Mouse (Mus musculus) A20 (cell line): Measurements from ENCODE around the gene Gm3045.
A peak's percentile ranks its signal among the peaks of the same experiment; 100 is the strongest.

Experiments
- DNase-seq: peaks from one replicate; pipeline ENCODE4 v3.0.0-alpha.2; 2011; ENCODE audit warnings: low read depth, low spot score

Gm3045 gene

DNA sequence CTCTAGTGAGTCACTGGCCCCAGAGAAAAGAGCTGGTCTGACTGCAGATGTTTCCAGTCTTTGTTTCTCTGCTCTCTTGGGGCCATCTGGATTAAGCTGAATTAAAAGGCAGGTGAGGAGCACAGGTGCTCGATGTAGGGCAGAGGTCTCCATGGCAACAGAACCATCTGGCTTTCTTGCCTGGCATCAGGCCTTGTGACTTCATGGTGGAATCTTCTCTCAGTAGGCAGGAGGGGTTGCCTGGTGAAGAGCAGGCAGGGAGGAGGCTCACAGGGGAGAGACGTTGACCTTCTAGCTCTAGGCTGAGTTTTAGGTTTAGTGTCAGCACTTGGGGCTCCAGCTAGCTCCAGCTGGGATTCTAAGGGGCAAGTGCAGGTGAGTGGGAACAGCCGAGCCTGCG lies at the start of gene Gm3045:
Gene Gm3045, plus strand, starts transcription at position 230 of the 400 bp plus-strand sequence.
- DNase-seq = no peak

DNA sequence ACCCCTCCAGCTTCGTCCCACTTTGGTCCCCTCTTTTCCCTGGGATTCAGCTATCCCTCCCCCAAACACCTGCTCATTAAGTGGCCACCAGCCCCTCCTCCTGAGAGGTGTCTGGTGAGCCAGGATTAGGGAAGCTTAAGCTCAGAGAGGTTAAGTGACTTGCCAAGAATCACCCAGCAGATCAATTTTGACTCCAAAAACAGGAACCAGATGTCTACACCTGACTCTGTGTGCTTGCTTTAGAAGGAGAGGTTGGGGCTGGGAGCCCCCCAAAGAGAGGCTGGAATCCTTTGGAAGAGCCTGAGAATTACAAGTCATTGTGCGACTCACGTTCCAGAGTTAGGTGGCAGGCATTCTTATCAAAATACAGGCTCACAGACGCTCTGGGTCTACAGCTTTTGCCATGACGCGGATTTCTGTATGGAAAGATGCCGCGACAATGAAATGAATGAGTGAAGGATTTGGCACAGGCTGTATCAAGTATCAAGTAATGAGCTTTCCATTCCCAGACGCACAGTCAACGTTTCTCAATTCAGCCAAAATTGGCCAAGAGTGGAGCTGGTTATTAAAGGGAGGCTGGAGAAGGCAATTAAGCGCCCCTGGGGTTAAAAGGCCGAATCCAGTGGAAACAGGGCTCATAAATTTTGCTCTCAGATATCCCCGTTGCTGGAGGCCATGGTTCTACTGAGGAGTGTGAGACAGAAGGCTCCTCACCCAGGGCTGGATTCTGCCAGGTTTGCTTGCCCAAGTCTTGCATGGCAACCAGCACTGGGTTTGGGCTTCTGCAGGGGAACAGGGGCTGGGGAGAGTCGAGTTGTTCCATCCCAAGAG lies 45.3 kb upstream of the Gm3045 start:
- DNase-seq = no peak

DNA sequence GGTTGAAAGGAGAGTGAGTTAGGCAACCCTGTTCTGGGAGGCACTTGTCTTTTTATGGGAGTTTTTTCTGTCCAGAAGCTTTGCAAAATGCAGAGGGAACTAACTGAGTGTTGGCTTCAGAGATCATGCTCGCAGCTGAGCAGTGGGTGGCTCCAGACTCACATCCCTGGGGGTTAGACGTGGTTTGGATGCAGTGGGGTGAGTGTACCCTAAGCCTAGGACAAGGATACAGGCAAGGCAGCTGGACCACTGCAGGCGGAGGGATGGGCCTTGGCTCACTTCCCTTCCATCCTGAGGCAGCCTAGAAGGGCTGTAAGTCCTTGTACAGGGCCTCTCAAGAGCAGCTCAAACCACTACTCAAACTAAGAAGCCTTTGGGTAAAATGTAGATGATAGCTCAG lies 43.0 kb upstream of the Gm3045 start:
- DNase-seq = no peak

DNA sequence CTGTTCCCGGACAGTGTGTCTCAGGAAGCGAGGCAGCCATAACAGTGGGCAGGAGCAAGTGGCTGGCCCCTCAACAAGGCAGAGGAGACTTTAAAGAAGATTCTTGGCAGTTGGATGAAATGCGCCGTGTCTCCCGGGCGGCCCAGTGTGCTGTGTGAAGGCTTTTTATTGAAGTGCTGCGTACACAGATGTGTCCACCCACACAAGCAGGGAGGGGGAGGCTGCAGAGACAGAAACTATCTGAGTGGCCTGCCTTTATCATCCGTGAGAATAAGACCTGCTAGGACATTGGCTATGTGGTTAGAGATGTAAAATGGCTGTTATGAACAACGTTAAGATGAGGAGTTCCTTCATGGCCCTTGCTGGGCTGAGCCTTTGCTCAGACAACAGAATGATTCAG lies 40.0 kb upstream of the Gm3045 start:
- DNase-seq = no peak

DNA sequence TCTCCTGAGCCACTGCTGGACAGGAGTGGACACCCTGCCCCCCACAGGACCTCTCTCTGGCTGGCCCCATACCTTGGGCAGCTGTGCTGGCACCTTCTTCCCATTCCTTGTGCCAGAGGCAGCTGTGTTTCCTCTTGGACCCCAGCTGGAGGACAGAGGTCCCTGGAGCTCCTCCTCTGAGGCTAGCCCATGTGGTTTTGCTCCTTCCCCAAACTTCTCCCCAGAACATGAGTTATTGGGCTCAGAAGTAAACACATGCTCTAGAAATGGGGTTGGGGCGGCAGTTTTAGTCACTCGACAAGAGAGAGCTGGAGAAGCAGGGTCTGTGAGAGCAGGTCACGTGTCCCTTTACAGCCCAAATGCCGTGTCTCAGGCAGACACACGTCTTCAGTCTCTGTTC lies 39.0 kb upstream of the Gm3045 start:
- DNase-seq = no peak

DNA sequence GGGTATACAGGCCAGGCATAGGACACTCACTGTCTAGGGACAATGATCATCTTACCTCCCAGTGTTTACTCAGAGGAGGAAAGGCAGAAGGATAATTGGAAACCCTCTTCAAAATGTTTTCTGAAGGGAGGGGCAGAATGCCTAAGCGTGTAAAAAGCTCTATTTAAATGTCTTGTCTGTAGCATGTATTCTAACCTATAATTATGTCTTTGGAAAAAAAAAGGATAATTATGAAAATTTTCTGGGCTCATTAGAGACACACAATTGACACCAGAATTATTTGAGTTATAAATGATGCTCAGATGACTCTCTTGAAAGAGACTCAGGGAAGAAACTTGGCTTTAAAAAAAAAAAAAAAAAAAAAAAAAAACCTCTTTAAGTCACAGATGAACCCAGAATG lies 38.4 kb upstream of the Gm3045 start:
- no peak for DNase-seq

DNA sequence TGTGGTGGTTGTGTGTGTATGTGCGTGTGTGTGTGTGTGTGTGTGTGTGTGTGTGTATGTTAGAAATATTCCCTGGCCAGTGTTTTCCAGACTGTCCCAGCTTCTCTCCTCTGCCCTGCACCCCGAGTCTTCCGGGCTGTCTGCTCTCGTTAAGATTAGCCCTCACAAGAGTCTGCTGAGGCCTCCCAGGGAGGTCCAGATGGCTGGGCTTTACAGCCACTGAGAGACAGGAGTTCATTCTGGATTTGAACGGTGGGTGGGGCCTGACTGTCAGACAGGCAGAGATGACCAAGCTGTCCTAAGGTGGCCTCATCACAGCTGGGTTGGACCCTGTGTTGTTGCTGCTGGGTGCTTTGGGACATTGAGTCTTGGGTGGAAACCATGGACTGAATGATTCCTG lies 28.8 kb upstream of the Gm3045 start:
- DNase-seq = no peak

DNA sequence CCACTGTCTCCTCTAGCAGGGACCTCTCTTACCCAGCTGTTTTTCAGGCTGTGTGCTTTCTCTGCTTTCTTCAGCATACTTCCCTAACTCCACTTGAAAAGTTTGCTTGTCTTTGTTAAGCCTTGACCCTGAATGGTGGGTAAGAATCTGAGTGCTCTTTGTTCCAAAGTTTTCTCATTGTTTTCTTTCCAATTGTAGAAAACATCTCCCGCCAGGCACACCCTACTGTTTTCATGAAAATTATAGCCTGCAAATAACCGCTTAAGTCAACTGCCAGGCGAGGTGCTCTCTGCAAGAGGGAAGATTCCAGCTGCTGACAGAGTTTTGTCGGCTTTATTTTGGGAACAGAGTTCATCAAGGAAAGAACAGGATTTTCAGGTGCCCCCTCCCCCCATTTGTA lies 25.2 kb upstream of the Gm3045 start:
- DNase-seq = no peak

DNA sequence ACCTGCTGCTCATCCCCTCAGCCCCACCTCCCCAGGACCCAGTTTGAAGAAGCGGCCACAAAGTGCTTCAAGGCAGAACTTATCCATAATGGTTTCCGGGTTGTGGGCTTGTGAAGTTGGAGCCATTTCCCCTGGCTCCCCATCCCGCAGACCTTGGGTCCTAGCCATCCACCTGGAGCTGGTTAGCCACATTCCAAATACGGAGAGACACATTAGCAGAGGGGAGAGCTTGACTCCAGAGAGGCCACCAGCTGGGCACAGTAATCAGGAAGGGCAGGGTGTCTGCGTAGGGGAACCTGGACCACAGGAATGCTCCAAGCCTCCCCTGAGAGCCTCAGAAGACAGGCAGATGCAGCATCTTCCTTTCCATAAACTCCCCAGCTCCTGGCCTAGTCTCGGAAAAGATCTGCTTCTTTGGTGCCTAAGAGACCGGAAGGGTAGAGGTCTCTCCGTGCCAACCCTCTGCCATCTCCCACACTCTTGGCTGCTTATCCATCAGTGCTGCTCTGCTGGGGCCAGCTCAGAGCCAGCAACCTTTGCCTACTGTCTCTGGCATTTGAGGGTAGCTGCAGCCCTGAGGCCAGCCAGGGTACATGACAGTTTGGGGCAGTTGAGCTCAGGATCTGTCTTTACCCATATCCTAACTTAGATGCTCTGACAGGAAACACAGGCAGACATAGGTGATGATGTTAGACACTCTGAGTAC lies 22.9 kb upstream of the Gm3045 start:
- DNase-seq = no peak

DNA sequence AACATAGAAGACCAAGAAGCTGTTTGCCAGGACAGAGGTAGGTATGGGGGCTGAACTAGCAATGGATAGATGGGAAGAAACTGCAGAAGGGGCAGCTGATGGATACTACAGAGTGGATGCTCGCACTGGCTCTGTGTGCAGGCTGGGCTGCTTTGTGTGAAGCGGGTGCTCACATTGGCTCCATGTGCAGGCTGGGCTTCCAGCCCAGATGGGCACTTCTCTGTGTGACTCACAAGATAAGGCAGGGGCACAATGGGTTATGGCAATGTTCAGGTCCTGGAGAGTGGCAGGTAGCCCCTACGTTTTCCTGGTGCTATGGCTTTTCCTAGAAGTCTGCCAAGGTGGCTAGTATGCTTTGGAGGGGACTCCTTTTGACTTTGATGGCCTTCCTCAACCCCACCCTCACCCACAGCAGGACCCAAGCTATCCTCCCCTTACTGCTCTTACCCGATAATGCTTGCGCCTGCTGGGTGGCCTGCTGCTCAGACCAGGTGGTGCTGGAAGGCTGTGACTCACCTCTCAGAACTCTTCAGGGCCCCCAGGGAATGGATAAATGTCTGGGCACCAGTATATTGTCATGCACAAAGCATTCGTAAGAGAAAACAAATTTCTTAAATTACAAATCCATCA lies 21.8 kb upstream of the Gm3045 start:
- DNase-seq = no peak

DNA sequence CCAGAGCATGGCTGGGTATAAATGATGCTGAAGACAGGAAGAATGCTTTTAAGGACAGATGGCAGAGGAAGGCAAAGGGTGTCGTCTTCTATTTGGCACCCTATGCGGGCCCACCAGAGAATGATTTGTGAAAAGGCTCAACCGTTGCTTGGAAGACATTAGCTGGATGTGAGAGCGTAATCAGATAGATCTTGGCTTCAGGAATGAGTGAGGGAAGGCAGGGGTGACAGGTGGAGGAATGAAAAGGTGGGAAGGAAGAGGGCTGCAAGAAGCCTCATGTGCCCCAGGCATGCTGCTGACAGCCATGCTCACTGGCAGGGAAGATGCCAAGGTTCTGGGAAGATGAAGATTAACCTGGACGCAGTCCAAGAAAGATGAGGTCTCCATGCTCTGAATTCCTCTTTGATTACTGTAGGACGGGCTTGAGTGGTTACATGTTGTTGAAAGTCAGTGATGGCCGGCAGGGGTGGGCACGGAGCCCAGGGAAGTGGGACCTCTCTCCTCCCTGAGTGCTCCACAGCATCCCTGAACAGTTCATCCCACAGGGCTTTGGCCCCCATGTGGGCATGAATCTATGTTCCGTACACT lies 14.0 kb upstream of the Gm3045 start:
- DNase-seq = no peak

DNA sequence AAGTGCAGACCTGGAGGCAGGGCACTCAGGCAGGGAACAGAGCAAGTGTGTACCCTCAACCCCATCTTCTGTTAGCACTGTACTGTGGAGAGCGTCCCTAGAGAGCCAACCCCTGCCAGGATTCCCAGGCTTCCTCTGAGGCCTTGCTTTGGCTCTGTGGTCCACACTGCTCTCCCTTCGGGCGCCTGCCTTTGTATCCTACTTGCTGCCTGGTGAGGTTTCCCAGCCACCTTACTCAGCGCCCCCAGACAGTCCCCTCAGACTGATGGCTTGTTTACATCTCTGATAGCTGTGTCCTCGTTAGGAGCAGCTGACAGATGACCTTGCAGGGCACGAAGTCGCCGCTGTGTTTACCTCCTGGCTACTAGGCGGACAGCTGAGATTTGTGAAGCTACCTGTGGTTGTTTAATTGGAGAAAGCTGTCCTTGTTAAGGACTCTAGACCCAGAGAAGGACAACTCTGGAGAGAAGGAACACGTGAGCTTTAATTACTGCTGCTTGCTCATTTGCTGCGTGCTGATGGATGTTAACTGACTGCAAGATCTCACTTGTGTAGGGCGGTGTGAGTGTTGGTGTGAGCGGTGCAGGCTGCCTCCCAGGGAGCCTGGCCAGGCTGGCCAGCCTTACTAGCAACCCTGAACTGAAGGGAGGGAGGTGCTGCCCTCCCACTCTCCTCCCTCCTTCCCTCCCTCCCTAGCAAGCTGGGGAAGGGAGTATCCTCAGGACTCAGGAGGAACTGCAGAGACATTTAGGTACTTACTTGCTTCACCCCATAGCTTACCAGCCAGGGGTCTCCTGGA lies 7.5 kb upstream of the Gm3045 start:
- DNase-seq = no peak

DNA sequence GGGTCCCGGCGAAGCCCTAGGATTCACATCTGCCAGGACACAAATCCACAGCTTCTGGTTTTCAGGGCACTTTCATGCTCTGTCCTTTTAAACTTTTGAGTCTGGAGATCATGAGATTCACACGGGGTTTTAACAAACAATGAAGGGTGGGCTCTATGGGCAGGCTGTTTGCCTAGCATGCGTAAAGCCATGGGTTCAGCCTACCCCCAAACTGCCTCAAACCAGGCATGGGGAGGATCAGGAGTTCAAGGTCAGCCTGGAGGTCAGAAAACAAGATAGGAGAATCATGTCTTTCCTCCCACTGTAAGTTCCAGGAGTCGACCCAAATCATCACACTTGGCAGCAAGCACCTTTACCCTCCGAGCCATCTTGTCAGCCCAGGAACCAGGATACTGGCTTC lies 6.9 kb upstream of the Gm3045 start:
- DNase-seq = no peak

DNA sequence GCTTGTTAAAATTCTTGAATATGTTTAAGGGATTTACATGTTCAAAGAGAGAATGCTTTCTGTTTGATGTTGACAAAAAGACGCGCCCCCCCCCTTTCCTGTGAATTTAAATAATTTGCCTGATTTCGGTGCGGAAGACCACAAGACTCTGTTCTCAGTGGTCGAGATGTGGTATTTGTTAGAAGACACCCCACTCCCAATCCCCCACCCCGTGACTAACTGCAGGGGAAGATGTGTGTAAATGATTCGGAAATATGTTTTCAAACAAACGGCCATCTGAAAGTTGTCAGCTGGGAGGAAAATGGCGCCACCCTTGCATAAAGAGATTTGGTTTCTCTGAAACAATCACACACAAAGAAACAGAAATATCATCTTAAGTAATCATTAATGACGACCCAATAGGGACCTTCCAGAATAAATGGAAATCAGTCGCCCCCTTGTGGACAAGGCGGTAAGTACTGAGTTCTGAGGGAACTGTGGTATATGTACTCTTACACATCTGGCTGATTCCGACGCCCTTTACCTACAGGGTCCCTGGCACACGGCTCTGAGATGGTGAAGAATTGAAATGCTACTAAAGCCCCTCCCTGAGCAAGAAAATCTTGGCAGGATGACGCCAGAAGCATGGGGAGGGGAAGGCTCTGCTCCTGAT lies 4.2 kb upstream of the Gm3045 start:
- peak; percentile 60 for DNase-seq

DNA sequence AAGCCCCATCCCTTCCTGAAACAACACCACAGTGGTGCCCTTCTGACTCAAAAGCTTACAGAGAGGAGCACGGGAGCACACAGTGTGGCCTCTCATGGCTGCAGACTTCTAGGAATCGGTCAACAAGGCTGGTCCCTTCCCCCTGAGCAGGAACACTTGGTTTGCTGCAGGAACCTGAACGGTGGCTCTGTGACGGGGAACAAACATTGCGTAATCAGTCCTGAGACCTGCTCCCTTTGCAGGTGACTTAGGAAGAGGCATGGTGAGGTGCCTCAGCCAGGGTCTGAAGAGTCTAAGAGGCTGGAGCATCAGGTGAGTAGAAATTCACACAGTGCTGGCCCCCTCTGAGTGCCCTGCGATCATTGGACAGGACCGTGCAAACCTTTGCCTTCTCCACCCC lies 463 bp upstream of the Gm3045 start:
- no peak for DNase-seq

DNA sequence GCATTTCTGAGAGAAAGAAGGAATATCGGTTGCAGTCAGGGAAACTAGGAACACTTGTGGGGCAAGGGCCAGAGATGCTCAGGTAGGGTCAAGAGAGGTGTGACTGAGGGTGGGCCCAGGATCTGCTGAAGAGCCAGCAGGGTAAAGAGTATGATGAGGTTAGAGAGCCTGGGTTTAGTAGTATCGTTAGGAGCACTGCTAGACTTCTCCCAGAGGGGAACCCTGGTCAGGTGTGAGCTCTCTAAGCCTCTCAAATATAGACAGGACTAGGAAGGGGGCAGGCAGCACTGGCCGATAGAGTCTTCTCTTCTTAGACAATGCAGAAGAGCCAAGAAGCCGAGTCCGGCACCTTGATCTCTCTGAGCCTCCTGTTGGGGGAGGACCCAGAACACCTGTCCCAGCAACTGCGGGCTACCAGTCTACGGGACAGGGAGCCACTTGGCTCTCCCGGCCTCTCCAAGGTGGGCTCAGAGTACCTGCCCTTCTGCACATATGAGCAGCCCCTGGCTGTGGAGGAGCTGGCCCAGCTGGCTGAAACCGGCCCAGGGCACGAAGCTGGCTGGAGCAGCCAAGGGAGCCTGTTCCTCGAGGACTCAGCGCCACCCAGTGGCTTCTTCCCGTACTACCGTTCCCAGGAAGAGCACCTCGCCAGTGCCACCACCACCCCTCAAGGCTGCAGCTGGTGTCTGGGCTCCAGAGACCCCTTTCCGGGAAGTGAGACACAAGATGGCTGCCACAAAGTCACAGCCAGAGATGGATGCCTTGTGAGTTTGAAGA lies 2.5 kb downstream of the Gm3045 start:
- DNase-seq = peak; percentile 44

DNA sequence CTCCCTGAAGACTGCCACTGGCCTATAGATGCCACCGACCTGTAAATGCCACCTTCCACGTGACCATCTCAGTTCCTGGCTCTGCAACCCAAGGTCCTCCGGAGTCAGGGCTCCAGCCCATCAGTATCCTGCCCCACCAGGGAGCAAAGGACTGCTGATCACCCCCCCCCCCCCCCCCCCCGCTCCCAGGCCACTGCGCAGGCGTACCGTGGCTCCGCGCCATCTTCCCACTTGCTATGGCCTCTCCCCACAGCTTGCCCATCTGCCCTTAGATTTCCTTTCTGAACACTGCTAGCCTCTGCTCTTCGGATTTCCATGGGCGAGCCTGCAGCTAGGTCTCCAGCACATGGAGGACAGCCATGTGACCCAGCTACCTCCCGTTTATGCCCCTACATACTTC lies 6.1 kb downstream of the Gm3045 start:
- no peak for DNase-seq

DNA sequence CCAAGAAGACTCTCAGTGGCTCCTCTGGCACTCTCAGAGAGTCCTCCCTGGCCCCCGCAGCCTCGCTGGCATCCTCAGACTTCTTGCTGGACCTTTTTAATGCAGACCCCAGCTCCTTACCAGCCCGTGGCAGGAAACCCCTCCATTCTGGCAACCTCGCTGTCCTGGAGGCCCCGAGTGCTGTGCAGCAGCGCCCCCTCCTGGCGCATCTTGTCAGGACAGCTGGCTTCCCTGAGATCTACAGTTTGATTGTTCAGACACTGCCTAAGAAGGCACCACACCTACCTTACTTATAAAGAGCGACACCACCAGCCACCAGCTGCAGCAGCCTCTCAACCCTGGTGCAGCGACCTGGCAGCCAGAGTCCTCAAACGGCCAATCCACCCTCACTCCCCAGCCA lies 7.1 kb downstream of the Gm3045 start:
- DNase-seq = peak; percentile 53

DNA sequence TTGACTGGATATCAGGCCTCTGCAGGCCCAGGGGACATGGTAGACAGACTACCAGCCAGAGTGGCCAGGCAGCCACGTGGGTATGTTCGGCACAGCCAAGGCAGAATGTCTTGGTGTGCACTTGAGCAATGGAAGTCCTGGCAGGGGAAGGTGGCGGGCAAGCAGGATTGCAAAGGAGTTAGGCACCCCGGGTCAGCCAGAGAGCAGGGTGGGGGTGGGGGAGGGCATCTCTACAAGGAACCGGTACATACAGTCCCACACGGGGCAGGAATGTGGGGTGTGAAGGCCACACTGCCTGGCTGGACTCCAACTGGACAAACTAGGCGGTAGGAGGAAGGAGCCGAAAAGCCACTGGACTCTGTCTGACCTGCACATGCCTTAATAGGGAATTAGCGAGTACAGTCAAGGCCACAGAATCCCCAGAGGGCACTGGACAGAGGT lies 7.9 kb downstream of the Gm3045 start:
- DNase-seq = no peak

DNA sequence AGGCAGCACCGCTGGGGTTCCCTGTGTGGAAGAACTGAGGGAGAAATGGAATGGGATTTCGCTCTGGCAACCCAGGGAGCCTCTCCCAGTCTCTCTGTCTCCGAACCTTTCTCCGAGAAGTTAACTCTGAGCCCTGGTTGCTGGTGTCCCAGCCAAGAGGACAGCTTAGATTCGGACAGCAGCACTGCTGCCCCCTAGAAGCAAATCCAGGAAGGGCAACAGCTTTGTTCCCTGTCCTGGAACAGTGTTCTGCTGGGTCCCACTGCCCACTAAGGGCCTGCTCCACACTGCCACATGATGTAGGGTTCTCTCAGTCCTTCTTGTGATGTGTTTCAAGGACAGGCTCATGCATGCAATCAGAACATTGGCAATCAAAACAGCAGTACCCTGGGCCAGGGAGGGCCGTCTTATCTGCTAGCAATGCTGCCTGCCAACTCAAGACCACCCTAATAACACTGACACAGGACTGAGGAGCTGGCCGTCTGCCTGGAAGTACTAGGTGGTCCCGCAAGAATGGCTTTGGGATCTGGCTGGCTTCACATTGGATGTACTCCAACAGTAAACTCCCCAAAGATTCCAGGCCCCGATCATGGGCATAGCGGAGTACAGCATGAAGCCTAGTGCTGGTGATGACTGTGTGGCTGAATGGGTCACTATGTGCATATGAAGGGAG lies 9.4 kb downstream of the Gm3045 start:
- DNase-seq = no peak
